Mouse (Mus musculus) C2C12 (cell line): ENCODE results near the gene Hist1h2ag. TPM values are rescaled to one million over a fixed set of nuclear protein-coding genes. Genes with fewer than 3 reads are reported as not detected.

ENCODE experiments used
- H3K27me3 ChIP-seq: one replicate; pipeline ENCODE4 v1.6.1; 2011; ENCODE audit not compliant: control insufficient read depth, insufficient read depth, insufficient read length
- H3K36me3 ChIP-seq: one replicate; pipeline ENCODE4 v1.6.1; 2011; ENCODE audit not compliant: control insufficient read depth, insufficient read depth
- H3K4me3 ChIP-seq: one replicate; pipeline ENCODE4 v1.5.1; 2011; ENCODE audit warnings: mild to moderate bottlenecking, control low read depth; ENCODE audit not compliant: poor library complexity, insufficient read depth, severe bottlenecking
- H3K79me2 ChIP-seq: one replicate; pipeline ENCODE4 v1.6.1; 2011; ENCODE audit not compliant: control insufficient read depth, insufficient read depth
- H3K79me3 ChIP-seq: one replicate; pipeline ENCODE4 v1.6.1; 2011; ENCODE audit warnings: low read depth, control low read depth
- H3ac ChIP-seq: one replicate; pipeline ENCODE3; 2011; ENCODE audit warnings: low read depth; ENCODE audit not compliant: control insufficient read depth, insufficient read length
- CEBPB ChIP-seq: IDR thresholded peaks from one replicate; pipeline ENCODE4 v1.6.1; 2011; ENCODE audit warnings: low read depth, mild to moderate bottlenecking, control low read depth, moderate library complexity
- CTCF ChIP-seq: IDR thresholded peaks from one replicate; pipeline ENCODE4 v1.5.1; 2011; ENCODE audit not compliant: control insufficient read depth, insufficient read depth, insufficient read length
- FOSL1 ChIP-seq: IDR thresholded peaks from one replicate; pipeline ENCODE4 v1.8.0; 2011; ENCODE audit warnings: mild to moderate bottlenecking, low read length; ENCODE audit not compliant: poor library complexity, insufficient read depth, severe bottlenecking
- MAX ChIP-seq: IDR thresholded peaks from one replicate; pipeline ENCODE4 v1.6.1; 2011; ENCODE audit warnings: mild to moderate bottlenecking, control low read depth
- MYOD1 ChIP-seq: IDR thresholded peaks from one replicate; pipeline ENCODE4 v1.6.1; 2011; ENCODE audit warnings: low read depth; ENCODE audit not compliant: control insufficient read depth, insufficient read length
- MYOG ChIP-seq: IDR thresholded peaks from one replicate; pipeline ENCODE4 v1.6.1; 2011; ENCODE audit not compliant: control insufficient read depth, insufficient read length; ENCODE audit errors: extremely low read depth
- USF1 ChIP-seq: IDR thresholded peaks from one replicate; pipeline ENCODE4 v1.6.1; 2011; ENCODE audit warnings: low read depth, mild to moderate bottlenecking, control low read depth, moderate library complexity
- polyA plus RNA-seq: library from polyadenylated mRNA; unstranded; fragments of >200 nt; fragmentation: generic; extraction: Trizol; gene quantifications from one replicate; pipeline ENCODE4 v1.2.1, GENCODE M21; 2012; ENCODE audit warnings: missing spikeins

The Hist1h2ag gene
- polyA plus RNA-seq, 1 experiment: 9.8 TPM

- no peaks in the 10 kb centered on the region for H3K36me3 ChIP-seq
- TF ChIP-seq FOSL1 (no peak), CEBPB (no peak), MYOG (no peak), MAX (no peak), USF1 (no peak), CTCF (no peak), MYOD1 (no peak)
- H3K79me2 ChIP-seq: no peaks in the 10 kb centered on the region
- H3ac ChIP-seq: peak overlapping the region; percentile 71
- H3K79me3 ChIP-seq: no peaks in the 10 kb centered on the region
- no peaks in the 10 kb centered on the region for H3K27me3 ChIP-seq
- peak overlapping the region; percentile 42 for H3K4me3 ChIP-seq
Observed at GRCm38 (mm10) chr13:22026058-22027031, 16.4 kb downstream of the Hist1h2ag start.

DNA sequence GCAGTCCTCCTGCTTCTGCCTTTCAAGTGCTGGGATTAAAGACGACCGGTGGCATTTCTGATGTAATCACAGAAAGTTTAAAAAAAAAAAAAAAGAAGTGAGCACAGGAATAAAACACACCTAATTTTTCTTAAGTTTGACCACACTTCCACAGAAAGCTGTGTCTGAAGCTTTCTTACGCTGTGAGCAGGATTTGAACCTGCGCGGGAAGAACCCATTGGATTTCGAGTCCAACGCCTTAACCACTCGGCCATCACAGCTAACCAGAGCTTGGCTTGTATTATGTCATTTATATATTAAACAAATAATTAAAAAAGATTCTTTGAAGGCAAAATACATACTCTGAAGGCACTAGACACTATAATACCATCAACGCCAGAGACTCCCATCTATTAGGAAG is 20.5 kb downstream of the Hist1h2ag start:
- H3K27me3 ChIP-seq: no peaks in the 10 kb centered on the region

GRCm38 (mm10) chr13:22021581-22021980 is 21.2 kb downstream of the Hist1h2ag start:
- no peaks in the 10 kb centered on the region for H3K79me3 ChIP-seq
- H3K4me3 ChIP-seq: peak overlapping the region; percentile 39
- no peaks in the 10 kb centered on the region for H3K36me3 ChIP-seq
- H3K79me2 ChIP-seq: no peaks in the 10 kb centered on the region
- TF ChIP-seq CTCF (no peak), MYOG (no peak), MYOD1 (no peak), MAX (no peak), USF1 (no peak), FOSL1 (no peak), CEBPB (no peak)
- peak overlapping the region; percentile 70 for H3ac ChIP-seq
- H3K27me3 ChIP-seq: no peaks in the 10 kb centered on the region

More for the DNA sequence above, 20.5 kb downstream of the Hist1h2ag start:
- Histone ChIP-seq H3K4me3 (peak overlapping the region; percentile 39), H3K36me3 (no peaks in the 10 kb centered on the region), H3K79me2 (no peaks in the 10 kb centered on the region), H3K79me3 (no peaks in the 10 kb centered on the region), H3ac (peak overlapping the region; percentile 30)
- TF ChIP-seq MYOD1 (no peak), CEBPB (peak; percentile 24)

- Histone ChIP-seq H3K4me3 (peak overlapping the region; percentile 39), H3ac (no peak overlapping the region), H3K27me3 (no peaks in the 10 kb centered on the region), H3K36me3 (no peaks in the 10 kb centered on the region), H3K79me3 (no peaks in the 10 kb centered on the region), H3K79me2 (no peaks in the 10 kb centered on the region)
- TF ChIP-seq MYOG: no peak
- peak; percentile 6 for TF ChIP-seq CEBPB
Observed at GRCm38 (mm10) chr13:22020901-22021339, 21.8 kb downstream of the Hist1h2ag start.

- TF ChIP-seq MAX: no peak
- no peak for TF ChIP-seq MYOG
- no peak for TF ChIP-seq USF1
- no peak for TF ChIP-seq FOSL1
- TF ChIP-seq CEBPB: no peak
- TF ChIP-seq CTCF: no peak
- no peak for TF ChIP-seq MYOD1
- H3K27me3 ChIP-seq: no peaks in the 10 kb centered on the region
- no peaks in the 10 kb centered on the region for H3K36me3 ChIP-seq
- no peak overlapping the region for H3K4me3 ChIP-seq
- no peaks in the 10 kb centered on the region for H3K79me2 ChIP-seq
- H3ac ChIP-seq: peak overlapping the region; percentile 42
- H3K79me3 ChIP-seq: no peaks in the 10 kb centered on the region
Observed at GRCm38 (mm10) chr13:22019934-22020835, 22.6 kb downstream of the Hist1h2ag start.
